Mouse (Mus musculus) limb, embryonic 15.5 days (tissue): ENCODE data around the gene Ccdc6. TPM values are rescaled to one million over a fixed set of nuclear protein-coding genes. Genes with fewer than 3 reads are reported as not detected.
A peak's percentile ranks its signal among the peaks of the same experiment; 100 is the strongest.
"Not testable (repeated sequence)": the region's sequence is repeated elsewhere in the genome, so short reads cannot be mapped to it uniquely, and the experiment has no call there.

Experiments used
- ATAC-seq: fragments of 200-750 bp; cut with Nextera tagmentation; 2 replicates; pipeline ENCODE4 v1.8.0; 2017; ENCODE audit warnings: low read depth, moderate TSS enrichment; ENCODE audit not compliant: insufficient number of reproducible peaks, low FRiP score, low TSS enrichment
- H3K27ac ChIP-seq: fragments of 300-500 bp; sonication (generic); 2 replicates; pipeline ENCODE4 v1.5.1; 2015; ENCODE audit warnings: moderate library complexity, mild to moderate bottlenecking, inconsistent platforms
- H3K27me3 ChIP-seq: fragments of 300-500 bp; sonication (generic); 2 replicates; pipeline ENCODE4 v1.6.1; 2015; ENCODE audit warnings: inconsistent platforms
- H3K36me3 ChIP-seq: fragments of 300-500 bp; sonication (generic); 2 replicates; pipeline ENCODE4 v1.6.1; 2015; ENCODE audit warnings: inconsistent platforms
- H3K4me1 ChIP-seq: fragments of 300-500 bp; sonication (generic); 2 replicates; pipeline ENCODE4 v1.6.1; 2015; ENCODE audit warnings: inconsistent platforms
- H3K4me2 ChIP-seq: fragments of 300-500 bp; sonication (generic); 2 replicates; pipeline ENCODE4 v1.6.1; 2015; ENCODE audit warnings: mild to moderate bottlenecking, inconsistent platforms
- H3K4me3 ChIP-seq: fragments of 300-500 bp; sonication (generic); 2 replicates; pipeline ENCODE4 v1.5.1; 2015; ENCODE audit warnings: mild to moderate bottlenecking, inconsistent platforms
- H3K9ac ChIP-seq: fragments of 300-500 bp; sonication (generic); 2 replicates; pipeline ENCODE4 v1.6.1; 2015; ENCODE audit warnings: inconsistent platforms
- H3K9me3 ChIP-seq: fragments of 300-500 bp; sonication (generic); 2 replicates; pipeline ENCODE4 v1.6.1; 2016; ENCODE audit warnings: inconsistent platforms
- WGBS: fragments of 180-500 bp; shearing (Covaris S2); methylation state at CpG from one replicate; pipeline ENCODE4 v1.1.7; 2015; 5-methylcytosine and 5-hydroxymethylcytosine counted together
- polyA plus RNA-seq: library from polyadenylated mRNA; unstranded; fragments of >200 nt; fragmentation: Nextera tagmentation; extraction: Ambion mirVana; gene quantifications from 2 replicates; pipeline ENCODE4 v1.2.1, GENCODE M21; 2015

The Ccdc6 gene
- polyA plus RNA-seq, 1 experiment from 2014 or later, result 18.2 TPM

GRCm38 (mm10) chr10:70197601-70198000 lies 100.7 kb downstream of the Ccdc6 start:
- no peak overlapping the region for H3K27ac ChIP-seq
- WGBS, result 80% methylated on average over 2 of the region's 2 CpGs
- peaks cover 11% of the 10 kb centered on the region; the same call in 1 of the 2 replicates for H3K4me1 ChIP-seq
- no peaks in the 10 kb centered on the region for H3K27me3 ChIP-seq
- ATAC-seq, result no peak
- no peak overlapping the region for H3K9ac ChIP-seq
- no peak overlapping the region for H3K4me3 ChIP-seq
- H3K4me2 ChIP-seq, result no peak overlapping the region
- H3K36me3 ChIP-seq, result peaks cover 9% of the 10 kb centered on the region; the same call in 1 of the 2 replicates
- no peaks in the 10 kb centered on the region for H3K9me3 ChIP-seq

GRCm38 (mm10) chr10:70198012-70198411 lies 101.1 kb downstream of the Ccdc6 start:
- H3K27ac ChIP-seq, result no peak overlapping the region
- H3K4me3 ChIP-seq, result no peak overlapping the region
- no peaks in the 10 kb centered on the region for H3K9me3 ChIP-seq
- WGBS, result 65% methylated on average over 6 of the region's 6 CpGs
- no peak overlapping the region for H3K9ac ChIP-seq
- peaks cover 11% of the 10 kb centered on the region; the same call in 1 of the 2 replicates for H3K4me1 ChIP-seq
- H3K27me3 ChIP-seq, result no peaks in the 10 kb centered on the region
- H3K36me3 ChIP-seq, result 0 out of 2 replicates have a peak, but pooled peaks cover 6% of the 10 kb centered on the region
- no peak overlapping the region for H3K4me2 ChIP-seq
- no peak for ATAC-seq

DNA sequence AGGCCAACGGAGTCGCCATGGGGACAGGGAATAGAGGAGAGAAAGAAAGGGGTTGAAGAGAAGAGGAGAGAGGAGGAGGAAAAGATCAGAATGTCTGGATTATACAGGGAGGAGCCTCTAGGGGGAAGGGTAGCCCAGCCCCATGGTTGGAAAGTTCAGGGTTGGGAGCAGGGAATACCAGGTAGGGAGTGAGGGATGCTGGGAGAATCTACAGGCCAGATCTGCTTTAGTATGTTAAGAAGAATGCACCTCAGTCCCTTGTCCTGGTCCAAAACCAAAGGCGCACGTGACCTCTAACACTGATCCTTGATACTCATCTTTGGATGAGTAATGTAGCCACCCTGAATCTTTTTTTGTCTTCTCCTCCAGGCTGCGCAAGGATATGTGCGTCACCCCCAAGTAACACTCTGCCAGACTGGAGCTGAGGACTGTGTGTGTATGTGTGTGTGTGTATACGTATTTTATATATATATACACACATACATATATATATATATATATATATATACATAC lies 102.1 kb downstream of the Ccdc6 start:
- 91% methylated on average over 7 of the region's 7 CpGs for WGBS
- no peak overlapping the region for H3K4me2 ChIP-seq
- no peak overlapping the region for H3K9ac ChIP-seq
- H3K4me3 ChIP-seq, result no peak overlapping the region
- no peak for ATAC-seq
- peaks cover 11% of the 10 kb centered on the region for H3K4me1 ChIP-seq
- no peak overlapping the region for H3K27ac ChIP-seq
- 0 out of 2 replicates have a peak, but pooled peaks cover under 1% of the 10 kb centered on the region for H3K36me3 ChIP-seq
- H3K9me3 ChIP-seq, result no peaks in the 10 kb centered on the region
- no peaks in the 10 kb centered on the region for H3K27me3 ChIP-seq

- H3K9me3 ChIP-seq, result no peaks in the 10 kb centered on the region
- no peaks in the 10 kb centered on the region for H3K27me3 ChIP-seq
- no peak overlapping the region for H3K27ac ChIP-seq
- no peak overlapping the region for H3K4me2 ChIP-seq
- H3K4me3 ChIP-seq, result no peak overlapping the region
- H3K4me1 ChIP-seq, result peaks cover 18% of the 10 kb centered on the region
- WGBS, result 91% methylated on average over 6 of the region's 6 CpGs
- ATAC-seq, result no peak
- no peak overlapping the region for H3K9ac ChIP-seq
- H3K36me3 ChIP-seq, result no peaks in the 10 kb centered on the region
Observed at GRCm38 (mm10) chr10:70199466-70200210, 102.7 kb downstream of the Ccdc6 start.

DNA sequence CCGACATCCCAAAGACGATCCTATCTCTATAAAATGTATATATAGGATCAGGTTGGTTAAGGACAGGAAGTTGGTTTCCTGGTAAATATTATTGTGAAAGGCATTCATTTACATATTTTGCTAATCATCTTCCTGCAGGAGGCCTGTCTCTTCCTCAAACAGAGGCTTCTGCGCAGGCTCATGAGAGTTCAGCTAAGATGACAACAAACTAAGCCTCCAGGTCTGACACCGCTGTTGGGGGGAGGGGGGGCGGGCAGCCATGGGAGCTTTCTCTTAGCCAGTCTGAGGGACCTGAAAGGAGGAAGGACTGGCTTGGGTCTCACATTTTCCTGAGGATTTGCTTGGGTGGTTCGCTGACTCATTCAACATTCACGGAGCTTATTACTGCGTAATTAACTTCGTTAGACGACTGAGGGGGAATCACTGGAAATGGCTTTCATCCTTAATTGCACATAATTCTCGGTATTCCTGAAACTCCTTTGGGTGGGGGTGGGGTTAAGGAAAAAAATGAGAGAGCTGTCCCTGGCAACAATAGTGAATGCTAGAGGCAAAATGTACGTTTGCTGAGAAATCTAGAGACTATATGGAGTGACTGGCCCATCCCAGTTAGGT lies 104.1 kb downstream of the Ccdc6 start:
- 60% methylated on average over 12 of the region's 12 CpGs for WGBS
- Histone ChIP-seq H3K27ac (no peak overlapping the region), H3K27me3 (no peaks in the 10 kb centered on the region), H3K9me3 (no peaks in the 10 kb centered on the region), H3K4me3 (no peak overlapping the region), H3K9ac (no peak overlapping the region), H3K4me2 (no peak overlapping the region), H3K36me3 (no peaks in the 10 kb centered on the region), H3K4me1 (peaks cover 18% of the 10 kb centered on the region)
- no peak for ATAC-seq

DNA sequence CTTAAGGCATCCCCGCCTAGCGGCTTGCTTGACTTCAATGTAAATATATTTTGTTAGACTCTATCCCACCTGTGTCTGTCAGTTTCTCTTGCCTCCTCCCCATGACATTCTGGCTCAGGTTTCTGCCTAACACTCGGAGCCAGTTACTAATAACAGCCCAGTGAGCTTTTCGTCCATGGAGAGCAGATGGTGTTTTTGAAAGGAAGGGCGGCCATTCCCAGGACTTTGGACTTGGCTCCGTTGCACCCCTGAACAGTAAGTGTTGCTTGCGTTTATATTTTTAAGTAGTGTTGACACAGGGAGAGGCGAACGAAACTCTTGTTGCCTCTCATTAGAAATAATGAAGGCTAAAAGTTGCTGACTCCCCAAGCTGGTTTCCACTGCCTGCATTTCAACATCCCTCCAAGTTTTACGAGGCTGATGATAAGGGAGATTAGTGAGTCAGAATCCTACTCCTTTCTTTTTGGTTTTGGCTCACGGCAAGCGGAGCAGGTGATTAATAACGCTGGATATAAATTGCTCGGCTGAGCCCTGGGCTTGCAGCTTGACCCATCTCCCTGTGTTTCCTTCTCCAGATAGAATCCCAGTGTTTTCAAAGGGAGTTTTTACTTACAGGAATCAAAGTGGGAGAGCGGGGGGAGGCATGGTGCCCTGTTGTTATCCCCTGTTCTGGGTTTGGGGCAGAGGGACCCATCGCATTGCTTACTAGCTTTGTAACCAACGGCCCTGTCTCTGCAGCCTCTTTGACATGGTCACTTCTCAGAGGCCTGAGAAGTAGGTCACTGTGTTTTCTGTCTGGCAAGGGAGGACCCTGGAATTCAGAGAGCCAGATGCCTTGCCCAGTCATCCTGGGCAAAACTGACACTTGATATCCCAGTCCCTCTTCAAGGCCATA lies 107.8 kb downstream of the Ccdc6 start, which contains the start of gene Mrln:
Gene Mrln (plus strand): TSS at position 160 of the 895 bp plus-strand sequence.
- Histone ChIP-seq H3K36me3 (no peaks in the 10 kb centered on the region), H3K4me1 (peaks cover 16% of the 10 kb centered on the region), H3K9me3 (no peaks in the 10 kb centered on the region), H3K27ac (peak within 1 kb of the TSS; percentile 62), H3K4me3 (peak within 1 kb of the TSS; percentile 8), H3K9ac (no peak within 1 kb of the TSS), H3K4me2 (peak within 1 kb of the TSS; percentile 14; the same call in 1 of the 2 replicates), H3K27me3 (no peaks in the 10 kb centered on the region)
- WGBS, result 24% methylated on average over 17 of the region's 17 CpGs
- ATAC-seq, result 0 out of 2 replicates have a peak, but pooled peaks have one; percentile 59

DNA sequence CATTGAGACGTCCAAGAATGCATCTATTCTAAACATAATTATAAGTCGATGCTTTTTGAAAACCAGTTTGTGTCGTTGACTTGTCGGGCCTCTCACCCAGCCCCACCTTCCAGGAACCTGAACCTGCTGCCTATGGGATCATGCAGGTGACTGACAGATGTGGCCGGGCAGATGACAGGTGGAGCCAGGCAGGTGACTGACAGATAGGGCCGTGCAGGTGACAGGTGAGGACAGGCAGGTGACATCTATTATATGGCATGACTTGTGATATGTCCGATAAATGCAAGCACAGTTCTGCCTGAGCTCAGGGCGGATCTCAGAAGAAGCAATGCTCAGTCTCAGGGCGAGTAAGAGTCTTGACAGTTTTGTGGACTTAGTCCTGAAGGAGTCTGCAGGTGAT lies 114.4 kb downstream of the Ccdc6 start:
- Histone ChIP-seq H3K9me3 (no peaks in the 10 kb centered on the region), H3K27me3 (no peaks in the 10 kb centered on the region), H3K27ac (no peak overlapping the region), H3K4me2 (no peak overlapping the region), H3K9ac (no peak overlapping the region), H3K4me1 (no peaks in the 10 kb centered on the region), H3K36me3 (no peaks in the 10 kb centered on the region), H3K4me3 (no peak overlapping the region)
- WGBS, result 78% methylated on average over 9 of the region's 9 CpGs
- ATAC-seq, result no peak

DNA sequence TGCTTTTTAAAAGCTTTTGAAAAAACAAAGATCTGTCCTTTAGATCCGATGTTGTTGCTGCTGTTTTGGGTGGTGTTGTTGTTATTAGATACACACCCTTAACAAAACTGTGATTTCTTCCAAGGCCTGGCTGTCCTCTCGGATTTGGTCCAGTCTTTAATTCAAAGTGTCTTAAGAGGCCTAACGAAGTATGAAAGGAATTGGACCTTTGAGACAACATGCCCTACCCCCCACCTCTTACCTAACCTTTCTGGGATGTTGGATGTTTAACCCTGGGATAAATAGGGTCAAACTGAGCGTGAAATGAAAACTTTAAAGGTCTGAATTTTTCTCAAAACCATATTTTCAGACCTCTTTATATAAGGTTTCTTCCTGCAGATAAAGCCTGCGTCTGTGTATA lies 124.0 kb downstream of the Ccdc6 start:
- no peak for ATAC-seq

GRCm38 (mm10) chr10:70222231-70222630 lies 125.3 kb downstream of the Ccdc6 start:
- not testable (repeated sequence) for H3K4me3 ChIP-seq, H3K4me2 ChIP-seq, H3K9me3 ChIP-seq, H3K4me1 ChIP-seq, H3K27me3 ChIP-seq, H3K9ac ChIP-seq, H3K27ac ChIP-seq, H3K36me3 ChIP-seq, ATAC-seq
- WGBS, result 92% methylated on average over 8 of the region's 8 CpGs

More for the DNA sequence above, 124.0 kb downstream of the Ccdc6 start:
- H3K27me3 ChIP-seq, result no peaks in the 10 kb centered on the region
- H3K9ac ChIP-seq, result no peak overlapping the region
- no peak overlapping the region for H3K4me2 ChIP-seq
- H3K4me1 ChIP-seq, result no peaks in the 10 kb centered on the region
- H3K27ac ChIP-seq, result no peak overlapping the region
- H3K4me3 ChIP-seq, result no peak overlapping the region
- H3K9me3 ChIP-seq, result no peaks in the 10 kb centered on the region
- WGBS, result 70% methylated on average over 5 of the region's 5 CpGs
- no peaks in the 10 kb centered on the region for H3K36me3 ChIP-seq

DNA sequence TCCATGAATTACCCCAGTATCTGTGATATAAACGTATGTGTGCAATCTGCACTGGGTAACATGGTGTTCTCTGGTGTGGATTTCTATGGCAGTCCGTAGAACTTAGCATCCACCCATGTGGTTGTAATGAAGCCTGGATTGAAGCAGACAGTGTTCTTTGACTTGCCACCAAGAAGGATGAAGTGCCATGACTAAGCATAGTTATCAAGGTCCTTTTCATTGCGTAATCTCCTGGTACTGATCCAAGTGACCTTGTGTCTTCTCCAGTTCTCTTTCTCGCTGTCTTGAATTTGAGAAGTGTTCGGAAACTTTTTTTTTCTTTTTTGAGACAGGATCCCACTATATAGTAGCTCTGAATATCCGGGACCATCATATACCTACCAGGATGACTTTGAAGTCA lies 127.7 kb downstream of the Ccdc6 start:
- WGBS, result 86% methylated on average over 6 of the region's 6 CpGs
- H3K9ac ChIP-seq, result no peak overlapping the region
- no peak overlapping the region for H3K4me2 ChIP-seq
- no peak overlapping the region for H3K4me3 ChIP-seq
- H3K27me3 ChIP-seq, result no peaks in the 10 kb centered on the region
- no peaks in the 10 kb centered on the region for H3K9me3 ChIP-seq
- H3K36me3 ChIP-seq, result no peaks in the 10 kb centered on the region
- no peak for ATAC-seq
- H3K27ac ChIP-seq, result no peak overlapping the region
- no peaks in the 10 kb centered on the region for H3K4me1 ChIP-seq

DNA sequence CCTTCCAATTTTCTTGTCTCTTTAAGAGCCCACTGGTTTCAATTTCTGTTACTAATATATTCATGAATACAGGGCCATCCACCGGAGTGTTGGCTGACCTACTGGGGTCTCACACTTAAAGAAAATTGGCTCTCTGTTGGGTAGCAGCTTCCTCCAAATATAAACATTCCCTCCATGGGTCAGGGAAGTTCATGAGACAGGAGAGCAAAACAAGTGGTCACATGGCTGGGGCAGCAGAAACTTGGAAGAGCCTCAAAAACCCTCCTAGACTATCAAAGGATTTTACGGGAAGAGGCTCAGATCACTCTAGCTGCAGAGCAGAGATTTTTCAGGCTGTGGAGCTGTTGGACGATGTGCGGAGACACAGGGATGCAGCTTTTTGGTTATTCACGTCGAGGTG lies 128.8 kb downstream of the Ccdc6 start:
- Histone ChIP-seq H3K36me3 (no peaks in the 10 kb centered on the region), H3K27me3 (no peaks in the 10 kb centered on the region), H3K4me1 (no peaks in the 10 kb centered on the region), H3K4me2 (no peak overlapping the region), H3K9me3 (no peaks in the 10 kb centered on the region), H3K4me3 (no peak overlapping the region), H3K27ac (no peak overlapping the region), H3K9ac (no peak overlapping the region)
- 64% methylated on average over 6 of the region's 6 CpGs for WGBS
- ATAC-seq, result no peak
